Mouse (Mus musculus) stomach, postnatal 0 days (tissue): ENCODE data around the gene Tnfsfm13.

Experiments
- CTCF ChIP-seq: IDR thresholded peaks from 2 replicates; pipeline ENCODE4 v1.5.1; 2016; ENCODE audit warnings: antibody characterized with exemption, low read depth, mild to moderate bottlenecking, moderate library complexity
- EP300 ChIP-seq: optimal IDR thresholded peaks from 2 replicates; pipeline ENCODE3; 2016; ENCODE audit warnings: antibody characterized with exemption

DNA sequence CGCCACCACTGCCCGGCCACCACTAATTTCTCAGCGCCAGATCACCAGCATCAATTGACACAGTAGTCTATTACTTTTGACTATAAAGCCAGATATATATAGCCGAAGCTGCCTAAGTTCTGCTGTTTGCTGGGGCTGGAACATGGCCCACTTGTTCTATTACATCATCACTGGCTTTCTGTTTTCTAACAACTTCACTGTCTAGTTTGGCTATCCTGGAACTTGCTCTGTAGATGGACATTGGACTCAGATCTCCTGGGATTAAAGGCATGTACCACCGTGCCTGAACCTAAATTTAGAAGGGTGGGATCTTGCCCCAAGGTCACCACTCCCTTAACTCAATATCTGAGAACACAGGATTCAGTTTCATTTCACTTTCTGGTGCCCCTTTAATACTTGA, 50.0 kb downstream of the Tnfsfm13 start:
- no peak for TF ChIP-seq CTCF
- TF ChIP-seq EP300, result no peak
